Mouse (Mus musculus) CH12.LX (cell line): ENCODE data around the gene Tshz3.

Experiments
- CHD1 ChIP-seq: IDR thresholded peaks from 2 replicates; pipeline ENCODE4 v1.6.1; 2012; ENCODE audit warnings: low read depth, low read length, improper control_type of control experiment, inconsistent platforms
- CTCF ChIP-seq, 2 experiments: IDR thresholded peaks in 1 of 2; conservative IDR thresholded peaks in 1 of 2; 2 replicates each; pipeline ENCODE4 v1.5.1; 2011 to 2012; ENCODE audit warnings: low read depth in 2 of 2, low read length in 2 of 2, improper control_type of control experiment in 1 of 2, inconsistent platforms in 1 of 2, mild to moderate bottlenecking in 1 of 2, moderate library complexity in 1 of 2
- EP300 ChIP-seq: IDR thresholded peaks from 2 replicates; pipeline ENCODE4 v1.6.1; 2011; ENCODE audit warnings: low read length, improper control_type of control experiment
- HCFC1 ChIP-seq: IDR thresholded peaks from 2 replicates; pipeline ENCODE4 v1.6.1; 2012; ENCODE audit warnings: low read depth, mild to moderate bottlenecking, inconsistent platforms, low read length, improper control_type of control experiment
- TCF12 ChIP-seq: IDR thresholded peaks from 2 replicates; pipeline ENCODE4 v1.6.1; 2014; ENCODE audit warnings: low read depth, mild to moderate bottlenecking, inconsistent platforms, low read length, improper control_type of control experiment
- USF1 ChIP-seq: IDR thresholded peaks from 2 replicates; pipeline ENCODE4 v1.6.1; 2014; ENCODE audit warnings: low read depth, mild to moderate bottlenecking, inconsistent platforms, low read length, improper control_type of control experiment
- ZC3H11A ChIP-seq: IDR thresholded peaks from 2 replicates; pipeline ENCODE4 v1.6.1; 2012; ENCODE audit warnings: low read depth, mild to moderate bottlenecking, inconsistent platforms, low read length, improper control_type of control experiment
- ZMIZ1 ChIP-seq: IDR thresholded peaks from 2 replicates; pipeline ENCODE4 v1.6.1; 2012; ENCODE audit warnings: low read depth, mild to moderate bottlenecking, inconsistent platforms, low read length, improper control_type of control experiment

DNA sequence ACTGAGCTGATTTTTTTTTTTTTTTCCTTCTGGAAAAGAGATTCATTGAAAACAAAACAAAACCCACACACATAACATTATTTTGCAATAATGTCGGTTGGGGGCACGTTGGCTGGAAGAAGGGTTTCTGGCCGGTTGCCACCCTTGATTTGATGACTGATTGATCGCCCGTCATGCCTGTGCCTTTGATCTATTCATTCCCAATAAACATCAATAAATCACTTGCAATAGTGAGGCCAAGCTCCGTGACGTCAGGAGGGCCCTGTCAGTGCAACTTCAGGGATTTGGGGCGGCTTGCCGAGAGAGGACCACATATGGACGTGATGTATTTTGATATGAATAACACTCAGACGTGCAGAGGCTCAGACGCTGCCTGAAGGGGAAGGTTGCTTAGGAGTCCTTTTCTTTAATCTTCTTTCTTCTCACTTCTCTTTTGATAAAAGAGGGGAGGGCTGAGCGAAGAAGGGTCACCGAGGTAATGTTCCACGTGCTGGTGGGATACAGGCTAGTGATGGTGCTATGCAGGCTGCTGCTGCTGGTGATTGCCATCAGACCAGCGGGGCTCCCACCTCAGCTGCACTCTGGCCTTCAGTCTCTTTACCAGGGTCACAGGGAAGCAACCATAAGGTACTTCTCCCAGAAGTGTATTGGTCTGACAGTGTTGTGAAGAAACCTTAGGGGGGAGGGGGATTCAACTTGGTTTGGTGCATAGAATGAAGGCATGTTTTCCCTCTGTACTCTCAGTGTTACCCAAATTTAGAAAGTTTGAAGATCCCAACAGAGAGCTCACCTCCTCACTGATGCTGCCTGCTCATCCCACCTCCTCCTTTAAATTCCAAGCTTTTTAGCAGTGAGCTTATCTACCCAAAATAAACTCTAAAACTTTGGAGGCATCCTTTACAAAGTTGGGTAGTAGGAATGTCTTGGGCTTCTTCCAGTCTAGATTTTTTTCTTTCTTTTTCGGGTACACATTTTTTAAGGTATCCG is 1.4 kb downstream of the Tshz3 start:
- no peak for TF ChIP-seq HCFC1
- TF ChIP-seq ZC3H11A, result no peak
- TF ChIP-seq CTCF (conservative IDR thresholded peaks at IDR 0.05 in 1 of 2, IDR thresholded peaks at IDR 0.05 in 1 of 2; ENCODE audit: low read depth in 2 of 2, low read length in 2 of 2), result no peak
- TF ChIP-seq CHD1, result no peak
- no peak for TF ChIP-seq EP300
- no peak for TF ChIP-seq ZMIZ1
- TF ChIP-seq USF1, result no peak
- no peak for TF ChIP-seq TCF12
